Mouse (Mus musculus) c-Kit-positive CD71-positive TER-119-positive erythroid progenitor cells, embryonic 14.5 days (primary cell): Measurements from ENCODE around the gene Mypn.

ENCODE experiments used
- DNase-seq: peaks from one replicate; pipeline ENCODE4 v3.0.0-alpha.2; 2013; ENCODE audit warnings: low spot score

Gene Mypn

DNA sequence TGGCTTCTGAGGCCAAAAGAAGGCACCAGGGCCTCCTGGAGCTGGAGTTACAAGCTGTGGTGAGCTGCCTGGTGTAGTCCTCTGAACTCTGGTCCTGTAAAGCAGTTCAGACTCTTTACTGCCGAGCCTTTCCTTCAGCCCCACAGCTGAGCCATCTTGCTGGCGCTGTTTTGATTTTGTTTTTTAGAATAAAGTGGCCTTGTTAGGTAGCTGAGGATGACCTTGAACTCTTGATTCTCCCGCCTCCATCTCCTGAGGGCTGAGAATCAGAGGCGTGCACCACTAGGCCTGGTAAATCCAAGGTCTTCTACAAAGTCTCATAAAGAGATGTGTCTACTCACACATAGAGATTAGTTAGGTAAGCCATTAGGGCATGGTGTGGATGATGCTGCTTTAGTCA is 49.0 kb downstream of the Mypn start:
- no peak for DNase-seq

DNA sequence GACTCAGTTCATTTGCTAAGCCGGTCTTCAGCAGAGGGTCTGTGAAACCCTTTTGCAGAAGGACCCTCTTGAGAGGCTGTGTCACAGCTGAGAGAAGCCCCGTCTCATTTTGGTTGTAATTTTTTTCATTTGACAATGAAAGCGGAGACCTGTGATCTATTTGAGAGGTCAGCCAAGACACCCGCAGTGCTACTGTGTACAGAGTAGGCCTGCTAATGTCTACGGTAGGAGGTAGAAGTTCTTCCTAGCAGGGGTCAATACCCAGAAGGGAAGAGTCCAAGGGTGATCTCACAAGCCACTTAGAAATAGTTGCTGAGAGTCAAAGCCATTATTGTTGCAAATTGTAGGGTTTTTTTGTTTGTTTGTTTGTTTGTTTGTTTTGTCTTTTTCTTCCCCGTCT is 49.5 kb downstream of the Mypn start:
- DNase-seq: no peak

DNA sequence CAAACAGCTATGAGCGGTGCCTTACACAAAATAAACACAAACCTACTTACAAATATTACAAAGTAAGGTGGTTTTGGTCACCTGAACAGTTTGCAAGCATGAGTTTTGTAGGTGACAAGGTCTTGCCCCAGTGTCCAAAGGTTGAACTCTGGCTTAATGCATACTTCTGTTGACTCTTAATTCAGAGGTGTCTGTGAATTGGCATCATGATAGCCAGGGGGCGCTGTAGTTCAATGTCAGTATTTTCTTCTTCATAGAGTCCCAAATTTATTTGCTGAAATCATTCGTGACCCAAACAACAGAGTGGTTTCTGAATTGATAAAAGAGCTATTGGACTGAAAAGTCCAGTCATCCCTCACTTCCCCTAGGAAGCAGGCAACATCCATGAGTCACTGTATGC is 50.2 kb downstream of the Mypn start:
- peak; percentile 76 for DNase-seq

DNA sequence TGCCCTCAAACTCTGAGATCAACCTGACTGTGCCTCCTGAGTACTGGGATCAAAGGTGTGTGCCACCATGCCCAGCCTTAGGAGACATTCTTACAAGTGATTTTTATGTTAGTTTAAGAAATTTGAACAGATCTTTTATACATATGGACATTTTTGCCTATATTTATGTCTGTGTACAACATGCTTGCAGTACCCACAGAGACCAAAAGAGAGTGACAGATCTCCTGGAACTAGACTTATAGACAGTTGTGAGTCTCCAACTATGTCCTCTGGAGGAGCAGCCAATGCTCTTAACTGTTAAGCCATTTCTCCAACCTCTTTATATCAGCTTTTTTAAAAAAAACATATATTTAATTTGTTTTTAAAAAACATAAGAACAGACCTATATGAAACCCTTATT is 51.4 kb downstream of the Mypn start:
- no peak for DNase-seq

DNA sequence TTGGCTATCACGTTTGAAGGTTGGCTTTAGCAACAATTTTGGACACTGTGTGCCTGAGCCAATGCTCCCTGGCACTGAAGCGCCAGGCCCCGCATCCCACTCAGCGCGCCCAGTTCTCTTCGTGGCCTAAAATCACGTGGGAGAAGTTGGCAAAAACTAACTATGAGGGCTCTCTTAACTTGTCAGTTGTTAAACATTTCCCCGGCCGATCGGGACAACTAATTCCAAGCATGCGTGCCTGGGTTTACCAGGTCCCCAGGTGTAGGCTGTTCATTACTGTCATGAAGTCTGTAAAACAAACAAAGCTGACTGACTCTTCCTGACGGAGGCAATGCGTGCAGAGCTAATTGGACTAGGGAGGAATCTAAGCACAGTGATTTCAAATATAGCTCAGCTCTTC is 61.1 kb downstream of the Mypn start:
- DNase-seq: no peak

DNA sequence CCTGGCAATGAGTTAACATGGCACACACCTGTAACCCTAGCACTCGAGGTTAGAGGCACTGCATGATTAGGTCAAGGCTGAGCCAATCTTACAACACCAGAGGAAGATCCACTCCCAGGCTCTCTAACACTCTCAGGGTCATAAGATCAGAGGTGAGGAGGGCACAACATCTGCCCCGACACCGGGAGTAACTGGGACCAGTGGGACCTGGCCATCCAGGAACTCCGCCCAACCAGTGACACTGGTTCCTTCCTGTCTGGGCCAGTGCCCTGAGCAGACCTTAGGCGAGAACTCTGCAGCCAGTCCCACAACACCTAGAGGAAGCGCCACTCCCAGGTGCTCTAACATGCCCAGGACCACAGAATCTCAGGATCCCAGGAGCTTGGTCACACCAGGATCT is 67.3 kb downstream of the Mypn start:
- no peak for DNase-seq

DNA sequence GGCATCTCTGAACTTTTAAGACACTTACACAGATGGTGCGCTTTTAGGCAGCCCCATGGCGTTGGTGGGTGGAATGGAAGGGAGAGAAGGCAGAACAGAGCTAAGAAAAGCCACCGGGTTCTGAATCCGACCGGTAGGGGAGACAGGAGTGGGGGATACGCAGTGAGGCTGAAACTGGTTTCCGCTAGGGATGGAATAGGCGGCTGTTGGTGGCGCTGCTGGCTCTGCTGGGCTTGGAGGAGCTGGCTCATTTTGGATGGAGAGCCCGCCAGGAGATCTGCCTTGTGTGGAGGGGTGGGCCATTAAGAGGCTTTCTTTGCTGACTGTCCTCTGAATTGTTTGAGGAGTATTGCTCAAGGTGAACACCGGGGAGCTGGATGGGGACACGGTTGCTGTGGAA is 68.1 kb downstream of the Mypn start:
- DNase-seq: no peak

DNA sequence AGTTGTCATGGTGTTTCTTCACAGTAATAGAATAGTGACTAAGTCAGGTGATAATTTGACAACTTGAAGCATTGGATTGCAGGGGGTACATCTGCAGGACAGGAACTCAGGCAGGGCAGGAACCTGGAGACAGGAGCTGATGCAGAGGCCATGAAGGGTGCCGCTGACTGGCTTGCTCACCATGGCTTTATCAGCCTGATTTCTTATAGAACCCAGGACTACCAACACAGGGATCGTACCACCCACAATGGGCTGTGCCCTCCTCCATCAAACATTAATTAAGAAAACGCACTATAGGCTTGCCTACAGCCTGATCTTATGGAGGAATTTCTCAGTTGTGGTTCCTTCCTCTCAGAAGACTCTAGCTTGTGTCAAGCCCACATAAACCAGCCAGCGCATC is 70.4 kb downstream of the Mypn start:
- DNase-seq: no peak

DNA sequence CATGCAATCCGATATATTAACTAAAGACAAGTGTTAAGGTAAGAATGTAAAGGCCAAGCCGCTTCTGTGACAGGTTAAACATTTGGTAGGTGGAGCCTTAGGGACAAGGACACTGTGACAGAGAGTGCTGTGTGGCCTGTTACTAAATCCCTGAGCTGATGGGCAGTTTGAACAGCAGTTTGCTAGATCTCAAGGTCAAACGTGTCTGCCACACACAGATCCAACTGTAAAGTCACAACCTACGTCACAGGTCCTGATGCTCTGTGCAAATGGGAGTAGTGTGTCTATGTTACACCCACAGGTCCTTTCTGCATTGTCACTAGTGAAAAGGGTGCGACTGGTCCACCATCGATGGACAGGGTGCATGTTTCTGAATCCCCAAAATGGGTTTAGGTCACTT is 71.4 kb downstream of the Mypn start:
- DNase-seq: no peak

DNA sequence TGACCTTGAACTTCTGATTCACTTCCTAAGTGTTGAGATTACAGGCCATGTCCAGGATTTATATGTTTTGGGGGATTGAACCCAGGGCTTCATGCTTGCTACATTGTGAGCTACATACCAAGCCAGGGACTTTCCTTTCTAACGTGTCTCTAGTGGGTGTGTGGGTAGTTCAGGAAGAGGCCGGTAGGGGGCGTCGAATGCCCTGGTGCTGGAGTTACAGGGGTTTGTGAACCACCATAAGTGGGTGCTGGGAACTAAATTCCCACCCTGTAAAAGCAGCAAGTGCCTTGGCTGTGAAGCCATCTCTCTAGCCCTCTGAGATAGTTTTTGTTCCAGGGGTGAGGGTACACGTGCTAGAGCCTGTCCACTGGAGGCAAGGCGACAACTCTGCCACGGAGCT is 73.3 kb downstream of the Mypn start:
- no peak for DNase-seq

DNA sequence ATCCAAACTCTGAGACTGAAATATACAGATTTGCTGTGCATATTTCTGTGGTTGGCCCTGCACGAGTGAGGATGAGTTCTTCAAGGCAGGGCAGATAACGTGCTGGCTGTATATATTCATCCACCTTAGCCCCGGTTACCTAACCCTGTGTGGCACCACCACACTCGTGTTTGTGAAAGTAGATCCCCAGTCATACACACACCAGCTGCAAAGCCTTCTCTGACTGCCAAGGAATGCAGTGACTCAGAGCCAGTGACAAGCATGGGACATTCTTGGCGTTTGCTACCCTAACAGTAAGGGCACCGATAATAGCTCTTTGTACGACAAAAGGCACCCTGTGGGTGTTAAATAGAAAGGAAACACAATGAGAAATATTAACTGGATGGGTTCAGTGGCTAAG is 75.5 kb downstream of the Mypn start:
- no peak for DNase-seq

DNA sequence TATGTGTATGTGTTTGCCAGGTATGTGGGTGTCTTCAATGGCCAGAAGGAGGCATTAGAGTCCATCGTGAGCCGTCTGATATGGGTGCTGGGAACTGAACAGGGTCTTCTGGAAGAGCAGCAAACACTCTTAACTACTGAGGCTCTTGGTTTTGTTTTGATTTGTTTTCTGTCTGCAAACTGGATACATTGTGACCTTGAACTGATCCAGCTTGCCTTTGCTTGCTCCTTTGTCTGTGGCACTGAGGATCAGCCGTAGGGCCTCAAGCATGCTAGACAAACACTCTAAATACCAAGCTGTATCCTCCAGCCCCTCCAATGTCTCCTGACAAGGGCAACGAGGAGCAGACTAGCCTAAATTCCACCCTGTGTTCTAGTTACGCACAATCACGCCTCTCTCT is 76.6 kb downstream of the Mypn start:
- no peak for DNase-seq

DNA sequence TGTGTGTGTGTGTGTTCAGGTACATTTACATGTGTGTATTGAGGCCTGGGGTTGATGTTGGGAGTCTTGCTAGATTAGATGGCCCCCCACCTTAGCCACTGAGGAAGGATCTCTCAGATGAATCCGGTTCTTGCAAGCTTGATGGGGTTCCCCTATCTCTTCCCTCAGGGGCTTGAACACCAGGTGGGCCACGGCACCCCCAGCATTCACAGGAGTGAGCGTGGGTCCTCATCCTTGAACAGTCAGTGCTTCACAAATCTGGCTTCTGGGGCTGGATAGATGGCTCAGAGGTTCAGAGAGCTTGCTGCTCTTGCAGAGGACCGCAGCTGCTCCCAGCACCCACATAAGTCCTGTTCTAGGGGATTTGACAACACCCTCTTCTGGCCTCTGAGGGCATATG is 77.6 kb downstream of the Mypn start:
- no peak for DNase-seq

DNA sequence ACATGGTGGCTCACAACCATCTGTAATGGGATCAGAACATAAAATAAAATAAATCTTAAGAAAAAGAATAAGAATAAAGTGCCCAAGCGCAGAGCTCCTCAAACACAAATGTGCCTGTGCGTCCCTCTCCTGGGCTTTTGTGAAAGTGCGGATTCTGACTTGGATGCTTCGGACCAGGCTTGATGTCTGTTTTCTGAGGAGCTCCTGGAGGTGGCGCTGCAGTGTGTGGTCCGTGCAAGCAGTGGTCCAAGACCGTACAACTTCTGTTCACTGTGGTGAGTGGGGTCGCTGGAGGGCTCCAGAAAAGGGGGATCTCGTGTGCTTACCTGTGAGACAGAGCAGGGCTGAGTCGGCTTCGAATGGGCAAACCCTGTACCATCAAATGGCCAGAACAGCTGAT is 78.4 kb downstream of the Mypn start:
- no peak for DNase-seq

DNA sequence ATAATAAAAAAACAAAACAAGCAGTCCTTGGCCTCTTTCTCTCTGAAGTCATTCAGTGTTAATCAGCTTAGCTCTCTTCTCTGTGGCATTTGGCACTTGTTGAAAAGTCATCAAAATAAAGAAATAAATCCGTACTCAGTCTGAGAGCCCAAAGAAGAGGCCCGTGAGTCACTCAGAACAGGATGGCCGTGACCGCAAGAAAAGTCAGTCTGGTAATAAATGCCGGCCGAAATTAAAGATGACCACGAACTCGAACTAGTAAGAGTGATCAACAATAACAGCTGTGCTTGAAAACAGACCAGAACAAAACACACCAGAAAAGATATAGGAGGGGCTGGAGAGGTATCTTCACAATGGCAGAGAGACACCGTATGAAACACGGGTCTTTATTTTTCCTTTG is 79.7 kb downstream of the Mypn start:
- no peak for DNase-seq

DNA sequence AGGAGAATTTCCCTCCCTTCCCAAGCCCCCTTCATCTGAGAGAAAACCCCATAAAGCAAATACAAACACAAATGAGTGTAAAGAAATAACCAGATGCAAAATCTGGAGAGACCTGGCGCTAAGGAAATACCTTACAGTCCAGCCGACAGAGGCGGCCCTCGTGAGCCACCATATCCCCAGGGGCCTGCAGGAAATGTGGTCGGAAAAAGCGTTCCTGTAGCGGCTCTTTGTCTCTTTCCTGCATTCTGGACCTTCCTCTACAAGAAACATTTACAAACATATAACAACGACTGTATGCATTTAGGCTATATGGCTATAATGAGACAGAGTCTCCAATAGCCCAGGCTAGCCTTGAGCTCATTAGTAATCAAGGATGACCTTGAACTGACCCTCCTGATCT is 80.6 kb downstream of the Mypn start:
- no peak for DNase-seq

DNA sequence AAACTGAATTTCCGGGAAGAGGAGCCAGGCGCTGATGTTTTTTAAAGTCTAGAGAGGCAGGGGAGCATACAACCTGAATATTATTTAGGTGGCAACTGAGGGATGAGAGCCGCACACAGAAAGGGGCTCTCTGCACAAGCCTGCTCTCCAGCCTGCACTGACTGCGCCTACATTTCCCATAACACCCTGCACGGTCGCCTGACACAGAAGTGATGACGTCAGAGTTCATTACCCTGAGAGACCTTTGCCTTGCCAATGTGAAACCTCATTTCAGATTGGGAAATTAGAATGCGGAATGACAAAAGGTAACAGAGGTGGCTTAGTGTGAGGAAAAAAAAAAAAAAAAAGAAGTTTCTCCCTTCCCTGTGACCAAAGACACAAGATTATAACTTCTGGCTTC is 81.2 kb downstream of the Mypn start:
- peak; percentile 15 for DNase-seq

DNA sequence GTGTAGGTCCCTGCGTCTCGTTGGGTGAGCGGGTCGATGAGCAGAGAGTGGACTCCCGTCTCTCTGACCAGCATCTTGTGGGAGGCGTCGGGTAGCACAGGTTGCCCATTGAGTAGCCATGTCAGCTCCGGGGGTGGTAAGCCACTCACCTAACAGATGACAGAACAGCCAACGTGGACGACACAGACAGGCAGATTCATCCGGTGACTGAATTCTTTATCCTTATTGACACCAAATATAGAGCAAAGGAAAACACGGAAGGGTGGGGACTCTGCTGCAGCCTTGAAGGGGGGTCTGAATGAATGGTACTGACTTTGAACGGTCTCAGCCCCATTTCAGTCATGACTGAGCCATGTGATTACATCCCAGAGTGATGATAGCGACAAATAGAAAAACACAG is 81.8 kb downstream of the Mypn start:
- DNase-seq: no peak

DNA sequence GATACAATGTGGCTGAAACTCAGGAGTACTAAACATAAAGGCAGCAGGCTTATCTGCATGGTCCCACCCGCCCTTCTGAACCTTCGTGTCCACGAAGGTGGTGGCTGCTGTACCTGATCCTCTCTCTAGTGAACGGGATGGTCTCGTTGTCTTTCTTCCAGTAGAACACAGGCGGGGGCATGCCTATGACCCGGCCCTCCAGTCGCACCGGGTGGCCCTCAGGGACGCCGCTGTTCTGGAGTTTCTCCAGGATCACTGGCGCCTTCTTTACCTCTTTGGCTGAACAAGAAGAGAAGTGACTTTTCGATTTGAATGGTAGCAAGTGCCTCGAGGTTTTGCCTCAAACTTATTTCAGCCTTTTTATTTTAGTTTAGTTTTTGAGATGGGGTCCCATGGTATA is 83.8 kb downstream of the Mypn start:
- DNase-seq: no peak

DNA sequence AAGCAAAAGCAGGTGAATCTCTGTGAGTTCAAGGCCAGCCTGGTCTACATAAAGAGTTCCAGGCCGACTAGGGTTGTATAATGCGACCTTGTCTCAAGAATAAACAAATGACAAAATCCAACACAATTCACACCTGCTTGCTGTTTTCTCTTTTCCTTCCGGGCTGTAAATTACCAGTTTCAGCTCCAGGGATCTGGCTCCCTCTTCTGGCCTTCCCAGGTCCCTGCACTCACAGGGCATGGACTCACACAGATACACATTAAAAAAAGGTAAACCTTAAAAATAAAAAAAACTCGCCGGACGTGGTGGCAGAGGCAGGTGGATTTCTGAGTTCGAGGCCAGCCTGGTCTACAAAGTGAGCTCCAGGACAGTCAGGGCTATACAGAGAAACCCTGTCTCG is 86.2 kb downstream of the Mypn start:
- DNase-seq: no peak

DNA sequence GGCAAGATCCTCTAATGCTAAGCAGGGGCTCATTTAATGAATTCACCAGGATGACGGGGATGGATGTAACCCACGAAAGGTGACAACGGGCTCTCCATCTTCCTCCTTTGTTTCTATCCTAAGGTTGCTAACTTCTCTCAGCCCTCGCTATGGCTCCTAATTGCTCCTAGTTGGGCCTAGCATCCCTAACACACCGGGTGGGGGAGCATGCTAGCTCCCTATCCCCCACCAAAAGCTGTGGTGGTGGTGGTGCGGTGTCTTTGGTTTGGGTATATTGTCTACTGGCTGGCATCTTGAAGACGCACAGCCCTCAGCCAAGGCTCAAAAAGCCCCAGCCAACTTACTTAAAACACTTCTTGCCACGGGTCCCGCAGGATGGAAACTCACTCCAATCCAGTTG is 87.4 kb downstream of the Mypn start:
- no peak for DNase-seq

DNA sequence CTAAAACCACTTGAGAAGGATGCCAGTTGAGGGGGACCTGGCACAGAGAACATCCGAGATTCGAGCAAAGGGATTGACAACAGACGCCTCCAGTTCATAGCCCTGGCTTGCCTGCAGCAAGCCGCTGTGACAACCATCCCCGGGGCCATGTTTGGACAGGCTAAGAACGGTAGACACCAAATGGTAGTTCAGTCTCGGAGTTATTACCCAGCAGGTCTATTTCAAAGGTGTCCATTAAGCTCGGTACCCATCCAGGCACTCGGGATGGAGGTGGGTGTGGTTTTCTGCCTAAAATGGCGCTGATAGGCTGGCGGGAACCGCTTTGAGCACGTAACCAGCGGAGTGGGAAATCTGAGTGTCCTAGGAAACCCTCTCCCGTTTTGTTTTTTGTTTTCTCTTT is 87.9 kb downstream of the Mypn start:
- DNase-seq: no peak

DNA sequence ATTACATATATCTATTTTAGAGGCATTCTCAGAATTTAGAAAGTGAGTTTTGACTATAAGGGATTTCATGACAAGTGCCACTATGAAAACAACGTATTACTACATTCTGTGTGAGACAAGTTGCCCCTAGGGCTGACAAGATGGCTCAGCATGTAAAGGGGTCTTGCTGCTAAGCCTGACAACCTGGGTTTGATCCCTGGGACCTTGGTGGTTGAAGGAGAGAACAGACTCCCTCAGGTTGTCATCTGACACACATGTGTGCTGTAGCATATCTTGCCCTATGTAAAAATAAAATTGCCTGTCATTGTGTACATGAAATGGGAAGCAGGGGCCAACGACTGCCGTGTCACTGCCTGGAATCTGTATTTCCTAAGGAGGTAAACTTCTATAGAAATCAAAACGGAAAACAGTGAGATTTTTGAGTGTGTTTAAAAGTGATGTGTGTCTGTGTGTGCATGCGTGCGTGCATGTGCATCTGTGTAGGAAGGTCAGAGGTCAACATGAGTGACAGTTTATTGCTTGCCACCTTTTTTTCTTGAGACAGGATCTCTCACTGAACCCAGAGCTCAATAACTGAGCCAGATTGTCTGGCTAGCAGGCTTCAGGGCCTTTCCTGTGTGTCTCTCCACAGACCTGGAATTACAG is 89.9 kb downstream of the Mypn start:
- DNase-seq: no peak

DNA sequence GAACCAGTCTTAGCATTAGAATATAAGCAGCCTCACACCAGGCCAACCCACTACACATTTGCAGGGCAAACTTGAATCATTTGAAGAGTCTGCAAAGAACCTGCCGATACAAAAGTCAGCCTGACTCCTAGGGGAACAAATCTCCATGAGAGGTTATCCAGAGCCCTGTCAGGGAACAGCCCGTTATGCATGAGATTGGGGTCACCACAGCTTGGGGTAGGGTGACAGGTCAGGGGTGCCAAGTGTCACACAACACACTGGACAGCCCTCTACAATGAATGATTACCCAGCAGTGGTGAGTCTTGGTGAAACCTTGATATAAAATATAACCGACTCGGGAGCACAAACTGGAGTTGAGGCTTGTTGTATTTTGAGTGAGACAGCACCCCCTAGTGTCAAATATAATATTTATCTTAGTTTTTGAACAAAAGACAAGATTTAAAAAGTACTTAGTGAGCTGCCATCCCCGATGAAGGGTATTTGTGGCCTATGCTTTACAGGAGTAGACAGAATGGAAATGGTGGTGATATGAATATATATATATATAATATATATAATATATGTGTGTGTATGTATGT is 90.6 kb downstream of the Mypn start:
- DNase-seq: peak; percentile 35

DNA sequence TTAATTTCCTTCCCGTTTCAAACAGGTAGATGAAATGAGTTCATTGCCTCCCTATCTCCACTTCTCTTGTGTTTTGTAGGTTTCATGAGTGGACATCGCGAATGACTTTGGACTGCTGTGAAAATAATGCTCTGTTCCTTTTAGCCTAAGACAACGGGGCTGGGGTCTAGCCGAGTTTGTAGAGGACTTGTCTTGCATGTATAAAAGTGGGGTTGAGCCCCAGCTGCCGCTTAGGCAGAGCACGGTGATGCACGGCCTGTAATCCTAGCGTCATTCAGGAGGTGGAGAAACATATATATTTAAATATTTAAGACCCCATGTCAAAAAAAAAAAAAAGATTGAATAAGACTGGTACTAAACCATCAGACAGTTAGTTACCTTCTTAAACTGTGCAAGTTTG is 103.1 kb downstream of the Mypn start:
- no peak for DNase-seq
